Mouse (Mus musculus): ENCODE measurements around the gene Olfr1418. TPM values are rescaled to one million over a fixed set of nuclear protein-coding genes. Genes with fewer than 3 reads are reported as not detected.
A peak's percentile ranks its signal among the peaks of the same experiment; 100 is the strongest.

Olfr1418 gene
- polyA plus RNA-seq, 1 experiment from 2014 or later, result not detected

GRCm38 (mm10) chr19:11819143-11819700 lies 41.6 kb downstream of the Olfr1418 start, which contains the start of gene Stx3:
Gene Stx3, minus strand, starts transcription at chr19:11819403.
- H3K9me3 ChIP-seq, result no peaks in the 10 kb centered on the region
- no peaks in the 10 kb centered on the region for H3K36me3 ChIP-seq
- under 1% methylated on average over 20 of the region's 20 CpGs for WGBS
- H3K27ac ChIP-seq, result no peak within 1 kb of the TSS
- peaks cover 53% of the 10 kb centered on the region for H3K27me3 ChIP-seq
- peak within 1 kb of the TSS; percentile 74 for H3K4me3 ChIP-seq
- peak; percentile 8; the same call in 1 of the 2 replicates for ATAC-seq (ENCODE audit: low FRiP score)
- peak within 1 kb of the TSS; percentile 95 for H3K4me2 ChIP-seq
- H3K9ac ChIP-seq, result peak within 1 kb of the TSS; percentile 83
- H3K4me1 ChIP-seq (replicated peaks), result peaks cover 19% of the 10 kb centered on the region

- peak; percentile 85 for ATAC-seq (ENCODE audit: low FRiP score)
- under 1% methylated on average over 61 of the region's 83 CpGs for WGBS
- H3K9ac ChIP-seq, result peak overlapping the region; percentile 83
- H3K27ac ChIP-seq, result no peak overlapping the region
- H3K9me3 ChIP-seq, result no peaks in the 10 kb centered on the region
- H3K4me2 ChIP-seq, result peak overlapping the region; percentile 95
- H3K27me3 ChIP-seq, result peaks cover 53% of the 10 kb centered on the region
- H3K4me3 ChIP-seq, result peak overlapping the region; percentile 74
- peaks cover 22% of the 10 kb centered on the region for H3K4me1 ChIP-seq (replicated peaks)
- H3K36me3 ChIP-seq, result no peaks in the 10 kb centered on the region
Observed at GRCm38 (mm10) chr19:11818199-11819142, 42.4 kb downstream of the Olfr1418 start.

- Histone ChIP-seq H3K27ac (no peak overlapping the region), H3K9ac (no peak overlapping the region), H3K9me3 (no peaks in the 10 kb centered on the region), H3K4me3 (peak overlapping the region; percentile 74), H3K27me3 (peaks cover 53% of the 10 kb centered on the region), H3K4me2 (peak overlapping the region; percentile 95), H3K36me3 (no peaks in the 10 kb centered on the region), H3K4me1 (replicated peaks) (peaks cover 22% of the 10 kb centered on the region)
- ATAC-seq (ENCODE audit: low FRiP score), result no peak
- 13% methylated on average over 5 of the region's 5 CpGs for WGBS
Observed at GRCm38 (mm10) chr19:11817586-11817985, 43.3 kb downstream of the Olfr1418 start.

DNA sequence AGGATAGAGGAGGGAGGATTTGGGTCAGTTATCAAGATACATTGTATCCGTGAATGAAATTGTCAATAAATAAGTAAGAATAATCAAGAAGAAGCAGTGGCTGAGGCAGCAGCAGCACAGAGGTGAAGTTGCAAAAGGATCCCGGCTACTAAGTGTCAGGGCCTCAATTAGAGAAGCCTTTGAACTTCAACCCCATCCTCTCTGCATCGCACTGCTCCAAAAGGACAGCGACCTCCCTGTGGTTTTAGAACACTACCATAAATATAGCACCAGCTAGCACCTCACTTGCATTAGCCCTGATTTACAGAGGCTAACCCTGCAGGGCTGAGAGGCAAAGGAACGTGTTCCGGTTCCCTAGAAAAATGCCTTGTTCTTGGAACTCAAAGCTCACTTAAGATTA lies 44.2 kb downstream of the Olfr1418 start:
- H3K9me3 ChIP-seq, result no peaks in the 10 kb centered on the region
- peaks cover 30% of the 10 kb centered on the region for H3K4me1 ChIP-seq (replicated peaks)
- H3K9ac ChIP-seq, result no peak overlapping the region
- H3K27me3 ChIP-seq, result peaks cover 53% of the 10 kb centered on the region
- H3K36me3 ChIP-seq, result no peaks in the 10 kb centered on the region
- WGBS, result 56% methylated on average over 6 of the region's 6 CpGs
- H3K27ac ChIP-seq, result no peak overlapping the region
- H3K4me3 ChIP-seq, result no peak overlapping the region
- no peak overlapping the region for H3K4me2 ChIP-seq
- ATAC-seq (ENCODE audit: low FRiP score), result no peak

- WGBS, result 67% methylated on average over 6 of the region's 6 CpGs
- H3K27me3 ChIP-seq, result peaks cover 44% of the 10 kb centered on the region
- no peak overlapping the region for H3K4me3 ChIP-seq
- no peak overlapping the region for H3K27ac ChIP-seq
- H3K4me2 ChIP-seq, result no peak overlapping the region
- no peak overlapping the region for H3K9ac ChIP-seq
- ATAC-seq (ENCODE audit: low FRiP score), result no peak
- peaks cover 33% of the 10 kb centered on the region for H3K4me1 ChIP-seq (replicated peaks)
- H3K36me3 ChIP-seq, result no peaks in the 10 kb centered on the region
- no peaks in the 10 kb centered on the region for H3K9me3 ChIP-seq
Observed at GRCm38 (mm10) chr19:11814742-11815333, 46.0 kb downstream of the Olfr1418 start.

GRCm38 (mm10) chr19:11813649-11814048 lies 47.2 kb downstream of the Olfr1418 start:
- Histone ChIP-seq H3K36me3 (no peaks in the 10 kb centered on the region), H3K4me2 (no peak overlapping the region), H3K9ac (no peak overlapping the region), H3K9me3 (no peaks in the 10 kb centered on the region), H3K4me3 (no peak overlapping the region), H3K4me1 (replicated peaks) (peaks cover 24% of the 10 kb centered on the region; the same call in 1 of the 2 replicates), H3K27ac (peak overlapping the region; percentile 30; the same call in 1 of the 2 replicates), H3K27me3 (peaks cover 39% of the 10 kb centered on the region)
- WGBS, result 20% methylated on average over 8 of the region's 8 CpGs
- ATAC-seq (ENCODE audit: low FRiP score), result no peak

GRCm38 (mm10) chr19:11813136-11813535 lies 47.7 kb downstream of the Olfr1418 start:
- peaks cover 34% of the 10 kb centered on the region for H3K27me3 ChIP-seq
- no peak overlapping the region for H3K27ac ChIP-seq
- no peaks in the 10 kb centered on the region for H3K36me3 ChIP-seq
- H3K9ac ChIP-seq, result no peak overlapping the region
- ATAC-seq (ENCODE audit: low FRiP score), result no peak
- no peaks in the 10 kb centered on the region for H3K9me3 ChIP-seq
- no peak overlapping the region for H3K4me3 ChIP-seq
- H3K4me1 ChIP-seq (replicated peaks), result peaks cover 20% of the 10 kb centered on the region; the same call in 1 of the 2 replicates
- H3K4me2 ChIP-seq, result no peak overlapping the region
- 76% methylated on average over 4 of the region's 4 CpGs for WGBS

- 40% methylated on average over 5 of the region's 5 CpGs for WGBS
- peak overlapping the region; percentile 10; the same call in 1 of the 2 replicates for H3K4me2 ChIP-seq
Observed at GRCm38 (mm10) chr19:11811688-11812365, 49.0 kb downstream of the Olfr1418 start.

DNA sequence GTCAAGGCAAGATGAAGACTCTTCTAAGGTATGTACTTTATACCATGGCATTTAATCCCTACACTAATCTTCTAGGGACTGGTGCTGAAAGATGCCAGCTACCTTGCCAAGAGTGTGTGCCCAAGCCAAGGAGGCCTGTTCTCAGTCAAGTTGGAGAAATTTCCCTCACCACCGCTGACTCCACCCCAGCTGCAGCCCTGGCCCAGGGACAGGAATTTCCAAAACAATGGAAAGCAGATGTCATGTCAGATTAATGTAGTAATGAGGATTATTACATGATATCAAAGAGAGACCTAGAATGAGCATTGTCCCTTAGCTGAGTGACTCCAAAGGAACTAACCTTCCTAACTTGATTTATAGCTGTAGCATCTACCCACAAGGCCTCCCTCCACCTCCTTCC lies 50.0 kb downstream of the Olfr1418 start:
- Histone ChIP-seq H3K9me3 (no peaks in the 10 kb centered on the region), H3K4me1 (replicated peaks) (peaks cover 18% of the 10 kb centered on the region; the same call in 1 of the 2 replicates), H3K27ac (no peak overlapping the region), H3K9ac (no peak overlapping the region), H3K36me3 (no peaks in the 10 kb centered on the region), H3K27me3 (peaks cover 11% of the 10 kb centered on the region), H3K4me3 (no peak overlapping the region), H3K4me2 (no peak overlapping the region)
- 71% methylated on average over 1 of the region's 1 CpGs for WGBS
- ATAC-seq (ENCODE audit: low FRiP score), result no peak

More at GRCm38 (mm10) chr19:11811688-11812365, 49.0 kb downstream of the Olfr1418 start:
- ATAC-seq (ENCODE audit: low FRiP score), result peak; percentile 91
- H3K9me3 ChIP-seq, result no peaks in the 10 kb centered on the region
- H3K4me1 ChIP-seq (replicated peaks), result peaks cover 18% of the 10 kb centered on the region; the same call in 1 of the 2 replicates
- peak overlapping the region; percentile 44; the same call in 1 of the 2 replicates for H3K27ac ChIP-seq
- no peaks in the 10 kb centered on the region for H3K36me3 ChIP-seq
- peaks cover 21% of the 10 kb centered on the region for H3K27me3 ChIP-seq
- no peak overlapping the region for H3K4me3 ChIP-seq
- no peak overlapping the region for H3K9ac ChIP-seq

GRCm38 (mm10) chr19:11810003-11810758 lies 50.7 kb downstream of the Olfr1418 start:
- no peak overlapping the region for H3K4me3 ChIP-seq
- ATAC-seq (ENCODE audit: low FRiP score), result no peak
- H3K27ac ChIP-seq, result no peak overlapping the region
- no peaks in the 10 kb centered on the region for H3K36me3 ChIP-seq
- H3K9ac ChIP-seq, result no peak overlapping the region
- H3K9me3 ChIP-seq, result no peaks in the 10 kb centered on the region
- WGBS, result 87% methylated on average over 5 of the region's 5 CpGs
- peaks cover 18% of the 10 kb centered on the region; the same call in 1 of the 2 replicates for H3K4me1 ChIP-seq (replicated peaks)
- H3K4me2 ChIP-seq, result no peak overlapping the region
- peaks cover 6% of the 10 kb centered on the region for H3K27me3 ChIP-seq

GRCm38 (mm10) chr19:11808452-11808851 lies 52.4 kb downstream of the Olfr1418 start:
- H3K4me2 ChIP-seq, result no peak overlapping the region
- H3K4me1 ChIP-seq (replicated peaks), result peaks cover 15% of the 10 kb centered on the region; the same call in 1 of the 2 replicates
- H3K27me3 ChIP-seq, result no peaks in the 10 kb centered on the region
- H3K9ac ChIP-seq, result no peak overlapping the region
- H3K36me3 ChIP-seq, result no peaks in the 10 kb centered on the region
- no peak overlapping the region for H3K27ac ChIP-seq
- no peaks in the 10 kb centered on the region for H3K9me3 ChIP-seq
- H3K4me3 ChIP-seq, result no peak overlapping the region
- no peak for ATAC-seq (ENCODE audit: low FRiP score)
- WGBS, result 86% methylated on average over 2 of the region's 2 CpGs
